Mouse (Mus musculus): ENCODE results near the gene Narfl. TPM values are rescaled to one million over a fixed set of nuclear protein-coding genes. Genes with fewer than 3 reads are reported as not detected.
"Not testable (repeated sequence)": the region's sequence is repeated elsewhere in the genome, so short reads cannot be mapped to it uniquely, and the experiment has no call there.

Gene Narfl
- total RNA-seq (2022), result 10 to 100 TPM; 32.1 to 40.6 (median 37.2) TPM

DNA sequence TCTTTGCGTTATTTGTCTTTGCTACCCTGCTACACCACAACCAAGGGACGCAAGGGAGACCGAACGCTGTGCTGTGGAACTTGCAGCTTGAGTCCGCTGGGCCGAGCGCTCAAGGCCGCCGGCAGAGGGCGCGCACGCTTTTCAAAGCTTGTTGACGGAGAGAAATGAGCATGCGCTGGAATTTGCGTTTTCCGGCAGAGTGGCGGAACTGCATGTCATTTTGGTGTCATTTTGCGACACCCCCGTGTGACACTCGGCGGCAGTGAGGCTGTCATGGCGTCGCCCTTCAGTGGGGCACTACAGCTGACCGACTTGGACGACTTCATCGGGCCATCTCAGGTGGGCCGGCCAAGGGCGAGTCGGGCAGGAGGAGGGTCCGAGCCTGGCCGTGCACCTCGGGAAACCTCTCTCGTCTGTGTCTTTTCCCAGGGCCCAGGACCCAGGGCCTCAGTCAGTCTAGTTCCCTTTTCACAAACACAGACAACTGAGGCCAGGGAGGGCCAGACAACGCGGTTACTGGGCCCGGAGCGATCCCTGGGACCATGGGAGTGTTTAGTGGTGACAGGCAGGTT, at the start of gene Narfl:
Gene Narfl, plus strand, starts transcription at position 228 of the 572 bp plus-strand sequence.
- DNase-seq (ENCODE audit: low spot score in 2 of 2), result peak; percentile 94 to 97

DNA sequence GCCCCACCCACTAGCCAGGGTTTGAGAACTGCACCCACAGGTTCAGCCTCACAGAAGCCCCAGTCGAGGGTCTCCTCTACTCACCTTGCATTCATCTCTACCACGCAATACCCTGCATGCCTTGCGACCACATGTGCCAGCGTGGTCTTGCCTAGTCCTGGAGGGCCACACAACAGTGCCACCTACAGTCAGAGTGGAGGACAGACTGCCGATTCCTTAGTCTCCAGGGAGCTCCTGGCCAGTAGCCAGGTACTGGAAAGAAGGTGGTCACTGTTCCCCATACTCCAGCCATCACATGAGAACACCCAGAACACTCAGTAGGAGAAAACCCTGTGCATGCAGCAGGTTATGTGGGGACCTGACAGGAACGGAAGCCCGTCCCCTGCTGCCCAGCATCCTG, 49.7 kb upstream of the Narfl start:
- no peak for DNase-seq (ENCODE audit: low spot score in 2 of 2)

GRCm38 (mm10) chr17:25725264-25725663, 48.3 kb upstream of the Narfl start:
- DNase-seq (ENCODE audit: low spot score in 2 of 2), result no peak

GRCm38 (mm10) chr17:25727265-25728008, 46.1 kb upstream of the Narfl start, which contains the start of the genes Chtf18 and Rpusd1:
Gene Chtf18 (minus strand): TSS chr17:25727419.
Gene Rpusd1 (plus strand): TSS chr17:25727670.
- peak; percentile 90 to 100 for DNase-seq (ENCODE audit: low spot score in 2 of 2)

GRCm38 (mm10) chr17:25728009-25728270, 45.6 kb upstream of the Narfl start:
- DNase-seq (ENCODE audit: low spot score in 2 of 2), result no peak

- peak; percentile 73 to 88 for DNase-seq (ENCODE audit: low spot score in 2 of 2)
Measured at GRCm38 (mm10) chr17:25732082-25732481, 41.5 kb upstream of the Narfl start.

DNA sequence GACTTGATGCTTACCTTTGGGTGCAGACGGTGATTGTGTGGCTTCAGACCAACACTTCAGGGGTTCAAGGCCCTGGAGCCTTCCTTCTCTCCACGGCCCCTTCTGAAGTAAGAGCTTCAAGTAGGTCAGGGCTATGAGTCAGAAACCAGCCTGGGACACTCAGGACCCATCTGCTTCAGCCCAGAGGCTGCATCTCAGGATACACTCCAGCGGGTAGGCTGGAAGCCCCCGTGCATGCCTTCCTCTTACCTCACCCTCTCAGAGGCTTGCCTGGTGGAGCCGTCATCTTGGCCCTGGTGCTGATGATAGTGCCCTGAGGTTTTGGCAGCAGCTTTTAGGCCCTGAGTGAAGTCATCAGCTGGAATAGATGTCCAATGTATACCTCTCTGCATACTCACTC, 38.3 kb upstream of the Narfl start:
- no peak for DNase-seq (ENCODE audit: low spot score in 2 of 2)

- no peak for DNase-seq (ENCODE audit: low spot score in 2 of 2)
Measured at GRCm38 (mm10) chr17:25735745-25736144, 37.8 kb upstream of the Narfl start, which contains the start of gene Mslnl. Gene Mslnl (plus strand): TSS chr17:25736042.

DNA sequence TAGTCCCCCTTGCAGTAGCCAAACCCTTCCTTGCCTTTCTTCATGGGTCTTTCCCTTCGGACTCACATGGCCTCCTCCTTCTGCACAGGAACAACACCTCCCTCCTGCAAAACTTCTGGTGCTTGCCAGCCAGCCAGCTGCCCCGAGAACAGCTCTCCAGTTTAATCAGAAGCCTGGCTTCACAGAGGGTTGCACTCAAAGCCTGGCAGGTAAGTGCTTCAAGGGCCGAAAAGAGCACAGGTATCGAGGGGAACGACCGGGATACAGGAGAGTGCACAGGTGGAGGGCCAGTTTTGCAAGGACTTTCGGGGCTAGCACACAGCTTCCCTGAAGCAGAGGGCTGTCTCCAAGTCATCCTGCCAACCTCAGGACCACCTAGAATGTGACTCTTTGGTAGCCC, 34.7 kb upstream of the Narfl start:
- no peak for DNase-seq (ENCODE audit: low spot score in 2 of 2)

DNA sequence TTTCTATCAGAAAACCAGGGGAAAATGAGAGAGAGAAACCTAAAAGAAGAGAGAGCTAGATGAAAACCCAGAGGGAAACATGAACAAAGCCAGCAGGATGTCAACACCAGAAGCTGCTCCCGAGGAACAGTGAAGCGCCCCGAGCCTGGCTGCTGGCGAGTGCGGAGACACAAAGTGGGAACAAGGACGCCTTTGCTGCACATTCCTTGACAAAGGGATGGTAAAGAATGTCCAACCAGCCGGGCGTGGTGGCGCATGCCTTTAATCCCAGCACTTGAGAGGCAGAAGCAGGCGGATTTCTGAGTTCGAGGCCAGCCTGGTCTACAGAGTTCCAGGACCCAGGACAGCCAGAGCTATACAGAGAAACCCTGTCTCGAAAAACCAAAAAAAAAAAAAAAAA, 32.1 kb upstream of the Narfl start:
- not testable (repeated sequence) for DNase-seq (ENCODE audit: low spot score in 2 of 2)

GRCm38 (mm10) chr17:25743831-25744230, 29.7 kb upstream of the Narfl start:
- no peak for DNase-seq (ENCODE audit: low spot score in 2 of 2)

GRCm38 (mm10) chr17:25744311-25744710, 29.3 kb upstream of the Narfl start:
- DNase-seq (ENCODE audit: low spot score in 2 of 2), result no peak

DNA sequence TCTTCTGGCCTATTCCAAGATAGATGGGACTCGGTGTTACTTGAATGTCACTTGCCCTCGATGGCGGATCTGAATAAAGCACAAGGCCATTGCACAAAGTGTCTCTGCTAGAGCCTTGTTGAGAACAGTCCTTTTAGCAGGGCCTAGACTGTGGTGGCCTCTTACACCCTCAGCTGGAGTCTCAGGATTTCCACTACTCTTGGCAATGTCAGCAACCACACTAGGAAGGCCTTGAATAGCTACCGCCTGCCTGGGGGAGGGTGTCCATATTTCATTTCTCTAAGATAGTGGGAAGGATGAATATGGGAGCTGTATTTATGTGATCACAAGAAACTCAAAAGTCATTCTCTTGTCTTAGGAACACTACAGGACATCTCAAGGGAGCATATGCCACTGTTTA, 25.3 kb upstream of the Narfl start:
- no peak for DNase-seq (ENCODE audit: low spot score in 2 of 2)

DNA sequence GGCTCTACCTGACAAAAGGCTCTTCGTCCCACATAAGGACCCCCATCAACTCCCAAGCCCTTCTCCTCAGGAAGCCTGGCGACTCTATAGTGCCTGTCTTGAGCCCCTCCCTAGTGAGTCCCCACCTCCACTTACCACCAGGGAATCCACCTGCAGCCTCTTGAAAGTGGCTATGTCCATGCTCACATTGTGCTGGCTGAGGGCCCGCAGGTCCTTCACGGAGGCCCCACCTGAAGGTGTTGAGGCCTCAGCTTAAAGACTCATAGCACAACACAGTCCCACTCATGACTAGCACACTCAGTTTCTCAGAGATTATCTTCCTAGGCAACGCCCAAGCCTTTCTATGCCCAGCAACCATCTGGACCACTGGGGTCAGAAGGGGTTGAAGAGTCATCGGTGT, 24.3 kb upstream of the Narfl start:
- DNase-seq (ENCODE audit: low spot score in 2 of 2), result no peak

- DNase-seq (ENCODE audit: low spot score in 2 of 2), result no peak
Measured at GRCm38 (mm10) chr17:25751446-25751845, 22.1 kb upstream of the Narfl start.

DNA sequence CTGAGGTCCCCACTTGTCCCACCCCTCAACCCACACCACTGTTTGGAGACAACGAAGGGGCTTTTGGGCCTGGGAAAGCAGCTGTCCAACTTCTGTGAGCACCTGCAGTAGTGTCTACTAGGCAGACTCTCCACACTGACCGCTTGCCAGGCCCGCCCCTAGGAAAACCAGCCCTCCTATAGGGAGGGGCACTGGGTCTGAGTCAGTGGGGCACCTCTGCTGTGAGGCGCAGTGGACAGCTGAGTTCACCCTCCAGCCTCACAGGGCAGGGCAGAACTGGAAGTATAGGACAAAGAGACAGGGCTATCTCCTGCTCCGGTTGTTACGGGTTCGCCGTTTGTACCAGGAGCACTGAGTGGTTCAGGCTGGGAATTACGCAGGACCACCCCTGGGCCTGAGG, 19.3 kb upstream of the Narfl start, which contains the start of gene Msln:
Gene Msln, minus strand, starts transcription at position 138 of the 400 bp plus-strand sequence.
- no peak for DNase-seq (ENCODE audit: low spot score in 2 of 2)

DNA sequence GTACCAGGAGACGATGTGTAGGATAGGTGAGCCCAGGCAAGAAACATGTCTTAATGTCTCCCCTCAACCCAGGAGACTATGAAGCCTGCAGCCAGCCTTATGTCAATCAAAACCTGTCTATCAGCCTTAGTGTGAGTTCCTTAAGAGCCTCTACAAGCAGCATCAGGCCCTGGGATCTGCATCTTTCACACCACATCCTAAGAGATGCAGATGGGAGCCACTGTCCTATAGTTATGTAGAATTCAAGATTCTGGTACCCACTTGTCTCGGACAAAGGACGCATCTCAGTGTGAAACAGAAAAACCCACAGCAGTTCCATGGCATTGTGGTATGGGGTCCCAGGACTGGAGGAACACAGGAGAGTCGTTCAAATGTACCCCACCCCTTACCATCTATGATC, 18.5 kb upstream of the Narfl start:
- DNase-seq (ENCODE audit: low spot score in 2 of 2), result no peak

GRCm38 (mm10) chr17:25755627-25756377, 17.8 kb upstream of the Narfl start:
- no peak for DNase-seq (ENCODE audit: low spot score in 2 of 2)

DNA sequence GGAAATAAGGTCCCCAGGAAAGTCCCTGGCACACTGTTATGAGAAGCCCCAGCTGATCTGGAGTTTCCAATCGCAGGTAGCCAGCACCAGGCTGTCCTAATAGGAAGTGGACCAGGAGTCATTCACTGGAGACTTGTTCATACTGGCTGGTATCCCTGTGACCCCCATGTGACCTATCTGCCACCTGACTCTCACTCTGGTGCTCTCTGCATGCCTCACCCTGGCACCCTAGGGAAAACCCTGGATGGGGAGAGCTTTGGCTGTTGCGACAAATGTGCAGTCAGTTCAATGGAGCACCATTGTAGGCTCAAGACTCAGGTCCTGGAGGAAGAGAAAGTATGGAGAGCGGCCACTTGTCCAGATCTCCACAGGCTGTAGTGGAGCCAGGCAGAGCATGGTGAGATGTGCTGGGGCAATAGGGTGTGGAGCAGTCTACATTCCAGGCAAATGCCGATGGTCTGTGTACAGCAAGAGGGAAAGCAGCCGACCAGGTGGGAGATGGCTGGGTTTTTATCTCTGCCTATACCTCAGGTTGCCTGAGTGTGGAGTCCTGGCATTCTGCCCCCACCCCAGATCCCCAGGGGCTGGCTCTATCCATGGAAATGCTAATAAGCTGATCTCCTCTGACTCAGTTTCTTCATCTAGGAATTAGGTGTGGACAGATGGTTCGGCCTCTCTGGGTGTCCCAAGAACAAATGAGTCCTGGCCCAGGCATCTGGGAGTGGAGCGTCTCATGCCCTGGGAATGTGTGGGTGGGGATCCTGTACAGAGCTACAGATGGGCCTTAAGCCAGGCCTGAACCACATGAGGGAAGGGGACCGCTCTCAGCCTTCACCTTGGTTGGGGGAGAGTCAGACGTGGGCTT, 17.0 kb upstream of the Narfl start:
- DNase-seq (ENCODE audit: low spot score in 2 of 2), result no peak

- no peak for DNase-seq (ENCODE audit: low spot score in 2 of 2)
Measured at GRCm38 (mm10) chr17:25757691-25758090, 15.9 kb upstream of the Narfl start.

- DNase-seq (ENCODE audit: low spot score in 2 of 2), result no peak
Measured at GRCm38 (mm10) chr17:25760148-25760547, 13.4 kb upstream of the Narfl start.
